Mouse (Mus musculus) olfactory bulb, adult 2 months (tissue): ENCODE results near the gene Adora2a.

ENCODE experiments used
- CTCF ChIP-seq: fragments of 200-500 bp; IDR thresholded peaks from 2 replicates; pipeline ENCODE4 v1.5.1; 2012; ENCODE audit warnings: low read depth, mild to moderate bottlenecking, low read length, moderate library complexity; ENCODE audit not compliant: insufficient read depth
- POLR2A ChIP-seq: fragments of 200-500 bp; IDR thresholded peaks from 2 replicates; pipeline ENCODE4 v1.6.1; 2012; ENCODE audit warnings: mild to moderate bottlenecking, low read depth, low read length, moderate library complexity; ENCODE audit not compliant: insufficient read depth

- no peak for TF ChIP-seq CTCF
- no peak for TF ChIP-seq POLR2A
Observed at GRCm38 (mm10) chr10:75315756-75316155, 921 bp upstream of the Adora2a start.
